Mouse (Mus musculus) heart, embryonic 14.5 days (tissue): Measurements from ENCODE around the gene Gimap4. TPM values are rescaled to one million over a fixed set of nuclear protein-coding genes. Genes with fewer than 3 reads are reported as not detected.
A peak's percentile ranks its signal among the peaks of the same experiment; 100 is the strongest.

Source experiments
- ATAC-seq: fragments of 200-750 bp; cut with Nextera tagmentation; 2 replicates; pipeline ENCODE4 v1.8.0; 2017; ENCODE audit warnings: low read depth, moderate TSS enrichment; ENCODE audit not compliant: insufficient number of reproducible peaks, insufficient read depth, low FRiP score
- H3K27ac ChIP-seq, 2 experiments: fragments of 200-500 bp in 1 of 2; fragments of 300-500 bp in 1 of 2; sonication (generic) in 1 of 2; replicated peaks in 1 of 2; 2 replicates each; pipeline ENCODE4 v1.5.1; 2012 to 2014; ENCODE audit warnings: low read depth in 2 of 2, low read length in 2 of 2, control low read depth in 1 of 2, mild to moderate bottlenecking in 1 of 2, mixed read lengths in 1 of 2; ENCODE audit not compliant: control insufficient read depth in 1 of 2, insufficient read depth in 1 of 2
- H3K27me3 ChIP-seq: fragments of 300-500 bp; sonication (generic); 2 replicates; pipeline ENCODE4 v1.6.1; 2014; ENCODE audit warnings: mild to moderate bottlenecking, low read length, control low read depth; ENCODE audit not compliant: control insufficient read depth, insufficient read depth
- H3K36me3 ChIP-seq: fragments of 300-500 bp; sonication (generic); 2 replicates; pipeline ENCODE4 v1.6.1; 2014; ENCODE audit warnings: mild to moderate bottlenecking, control low read depth, low read length, mixed read lengths; ENCODE audit not compliant: control insufficient read depth, insufficient read depth
- H3K4me1 ChIP-seq, 2 experiments: fragments of 200-500 bp in 1 of 2; fragments of 300-500 bp in 1 of 2; sonication (generic) in 1 of 2; 2 replicates each; pipeline ENCODE4 v1.6.1; 2012 to 2014; ENCODE audit warnings: low read length in 2 of 2, control low read depth in 1 of 2, mixed read lengths in 1 of 2; ENCODE audit not compliant: control insufficient read depth in 2 of 2, insufficient read depth in 2 of 2
- H3K4me2 ChIP-seq: fragments of 300-500 bp; sonication (generic); 2 replicates; pipeline ENCODE4 v1.6.1; 2014; ENCODE audit warnings: mild to moderate bottlenecking, low read length
- H3K4me3 ChIP-seq, 2 experiments: fragments of 200-500 bp in 1 of 2; fragments of 300-500 bp in 1 of 2; sonication (generic) in 1 of 2; 2 replicates each; pipeline ENCODE4 v1.5.1; 2012 to 2014; ENCODE audit warnings: low read length in 2 of 2, mild to moderate bottlenecking in 2 of 2, control low read depth in 1 of 2, low read depth in 1 of 2, moderate library complexity in 1 of 2; ENCODE audit not compliant: control insufficient read depth in 1 of 2, insufficient read depth in 1 of 2
- H3K9ac ChIP-seq: fragments of 300-500 bp; sonication (generic); 2 replicates; pipeline ENCODE4 v1.6.1; 2014; ENCODE audit warnings: mild to moderate bottlenecking, low read length
- H3K9me3 ChIP-seq: fragments of 300-500 bp; sonication (generic); 2 replicates; pipeline ENCODE4 v1.6.1; 2016; ENCODE audit warnings: low read length, control low read depth; ENCODE audit not compliant: control insufficient read depth
- WGBS: fragments of 180-500 bp; shearing (Covaris S2); extraction: QIAGEN DNeasy Blood & Tissue Kit; methylation state at CpG from one replicate; pipeline ENCODE4 v1.1.7; 2014; 5-methylcytosine and 5-hydroxymethylcytosine counted together
- polyA plus RNA-seq: library from polyadenylated mRNA; unstranded; fragments of >200 nt; fragmentation: Nextera tagmentation; extraction: Ambion mirVana; gene quantifications from 2 replicates; pipeline ENCODE4 v1.2.1, GENCODE M21; 2014

Gene Gimap4
- polyA plus RNA-seq, 1 experiment from 2014 or later, result 20.7 TPM

DNA sequence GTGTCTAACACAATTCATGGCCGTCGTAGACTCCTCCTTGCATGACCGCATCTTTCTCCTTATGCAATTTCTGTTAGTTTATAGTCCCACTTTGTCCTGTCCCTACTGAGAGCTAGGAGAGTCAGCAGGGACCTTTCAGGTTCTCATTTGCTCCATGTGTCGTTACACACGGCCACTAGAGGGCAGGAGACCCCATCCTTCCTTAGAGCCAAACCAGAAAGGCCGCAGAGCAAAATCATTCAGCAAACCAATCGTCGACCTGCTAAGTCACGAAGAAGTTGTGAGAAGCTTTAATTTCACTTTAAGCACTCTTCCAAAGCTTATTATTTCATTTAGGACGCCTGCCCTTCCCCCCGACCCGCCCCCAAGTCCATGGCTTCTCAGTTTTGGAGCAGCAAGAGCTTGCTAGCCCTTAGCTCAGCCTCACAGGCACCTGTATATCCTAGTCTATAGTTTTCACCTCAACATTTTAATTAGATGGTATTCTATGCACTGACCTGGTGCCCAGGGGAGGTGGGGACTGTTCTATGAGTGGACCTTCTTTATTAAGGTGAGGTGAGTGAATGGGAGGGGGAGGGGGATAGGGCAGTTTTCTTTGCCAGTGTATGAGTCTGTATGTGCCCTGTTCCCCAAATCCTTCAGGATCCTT is 38.6 kb upstream of the Gimap4 start:
- Histone ChIP-seq H3K4me3 (no peak overlapping the region), H3K9me3 (no peaks in the 10 kb centered on the region), H3K4me2 (no peak overlapping the region), H3K9ac (no peak overlapping the region), H3K4me1 (0 out of 4 replicates have a peak, but pooled peaks cover 0 to 2% of the 10 kb centered on the region in 2 experiments), H3K27ac (no peak overlapping the region), H3K27me3 (no peaks in the 10 kb centered on the region), H3K36me3 (no peaks in the 10 kb centered on the region)
- 8% methylated on average over 12 of the region's 12 CpGs for WGBS
- no peak; the same call in 1 of the 2 replicates for ATAC-seq

DNA sequence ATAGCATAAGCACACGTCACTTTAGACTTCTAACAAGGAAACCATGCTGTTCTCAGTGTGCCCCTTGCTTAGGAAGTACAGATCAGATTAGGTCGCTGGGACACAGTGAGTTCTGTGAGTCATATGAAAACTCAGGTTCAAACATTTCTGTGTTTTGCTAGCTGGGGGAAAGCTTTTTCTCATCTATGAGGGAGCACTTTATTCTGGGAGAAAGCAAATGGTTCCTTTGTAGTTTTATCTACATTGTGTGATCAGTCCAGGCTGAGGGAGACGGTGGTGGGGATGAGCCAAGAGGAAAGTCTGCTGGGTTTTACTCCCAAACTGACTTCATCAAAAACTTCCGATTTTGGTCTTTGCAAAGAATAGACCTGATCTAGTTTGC is 38.0 kb upstream of the Gimap4 start:
- Histone ChIP-seq H3K36me3 (no peaks in the 10 kb centered on the region), H3K9ac (no peak overlapping the region), H3K27ac (no peak overlapping the region), H3K9me3 (no peaks in the 10 kb centered on the region), H3K4me2 (no peak overlapping the region), H3K4me3 (no peak overlapping the region), H3K4me1 (0 out of 4 replicates have a peak, but pooled peaks cover 0 to 2% of the 10 kb centered on the region in 2 experiments), H3K27me3 (no peaks in the 10 kb centered on the region)
- ATAC-seq, result no peak
- WGBS, result 59% methylated on average over 4 of the region's 4 CpGs

DNA sequence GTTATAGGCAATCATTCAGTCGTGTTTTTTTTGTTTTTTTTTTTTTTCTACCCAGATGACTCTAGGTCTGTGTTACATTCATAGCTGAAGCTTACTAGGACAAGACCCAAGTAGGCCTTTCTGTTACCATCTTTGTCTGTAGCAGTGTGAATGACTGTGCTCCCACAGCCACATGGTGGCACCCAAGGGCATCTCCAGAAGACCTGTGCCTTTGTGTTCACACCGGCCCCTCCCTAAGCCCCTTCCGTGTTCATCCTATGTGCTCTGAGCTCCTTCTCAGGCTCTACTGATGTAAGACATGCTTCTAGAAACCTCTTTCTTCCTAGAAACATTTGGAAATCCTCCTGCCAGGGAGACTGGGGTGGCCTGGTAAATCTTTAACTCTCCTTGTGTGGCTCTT is 37.4 kb upstream of the Gimap4 start, which contains the start of gene Gimap8:
Gene Gimap8, plus strand, starts transcription at position 240 of the 400 bp plus-strand sequence.
- 46% methylated on average over 3 of the region's 3 CpGs for WGBS
- Histone ChIP-seq H3K27me3 (no peaks in the 10 kb centered on the region), H3K36me3 (no peaks in the 10 kb centered on the region), H3K9me3 (no peaks in the 10 kb centered on the region), H3K4me3 (no peak within 1 kb of the TSS), H3K27ac (no peak within 1 kb of the TSS), H3K9ac (no peak within 1 kb of the TSS), H3K4me1 (0 out of 4 replicates have a peak, but pooled peaks cover 0 to 2% of the 10 kb centered on the region in 2 experiments), H3K4me2 (peak within 1 kb of the TSS; percentile 34; the same call in 1 of the 2 replicates)
- no peak for ATAC-seq

DNA sequence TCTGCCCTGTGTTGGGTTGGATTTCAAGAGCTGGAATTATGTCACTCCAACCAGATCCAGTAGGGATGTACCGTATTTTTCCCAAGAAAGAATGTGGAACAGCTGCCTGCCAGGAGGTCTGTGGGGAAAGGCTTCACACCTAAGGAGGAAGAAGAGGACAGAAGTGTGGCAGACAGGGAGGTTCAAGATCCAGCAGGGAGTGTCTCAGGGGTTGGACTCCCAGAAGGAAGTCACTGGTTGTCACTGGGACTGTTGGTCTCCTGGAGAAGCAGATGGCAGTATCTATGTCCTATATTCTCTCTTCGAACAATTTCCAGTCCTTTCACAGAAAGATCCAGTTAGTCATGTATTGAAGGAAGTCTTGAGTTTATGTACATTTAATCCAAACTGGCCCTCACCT is 36.7 kb upstream of the Gimap4 start:
- H3K4me3 ChIP-seq, result no peak overlapping the region
- H3K27me3 ChIP-seq, result no peaks in the 10 kb centered on the region
- ATAC-seq, result no peak
- WGBS, result 74% methylated on average over 2 of the region's 2 CpGs
- 0 out of 4 replicates have a peak, but pooled peaks cover 0 to 2% of the 10 kb centered on the region in 2 experiments for H3K4me1 ChIP-seq
- no peak overlapping the region for H3K9ac ChIP-seq
- H3K4me2 ChIP-seq, result peak overlapping the region; percentile 34; the same call in 1 of the 2 replicates
- no peak overlapping the region for H3K27ac ChIP-seq
- H3K36me3 ChIP-seq, result no peaks in the 10 kb centered on the region
- H3K9me3 ChIP-seq, result no peaks in the 10 kb centered on the region

DNA sequence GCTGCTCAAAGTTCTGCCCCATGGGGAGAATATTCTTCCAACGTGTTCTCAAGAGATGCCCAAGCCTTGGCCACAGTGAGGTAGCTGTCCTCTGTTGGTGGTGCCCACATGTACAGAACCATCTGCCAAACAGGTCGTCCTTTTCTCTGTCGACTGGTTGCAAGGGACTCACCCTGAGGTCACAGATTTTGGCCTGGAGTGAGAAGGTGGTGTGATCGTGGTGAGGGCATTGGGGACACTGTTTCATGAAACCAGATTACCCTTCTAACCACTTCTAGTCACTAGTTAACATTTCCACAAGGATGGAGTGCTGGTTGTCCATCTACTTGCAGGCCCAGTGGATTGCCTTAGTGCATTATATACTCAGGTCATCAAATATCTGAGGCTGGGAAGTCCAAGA is 35.6 kb upstream of the Gimap4 start:
- Histone ChIP-seq H3K4me1 (0 out of 4 replicates have a peak, but pooled peaks cover 0 to 2% of the 10 kb centered on the region in 2 experiments), H3K27ac (no peak overlapping the region), H3K4me2 (no peak overlapping the region), H3K27me3 (no peaks in the 10 kb centered on the region), H3K36me3 (no peaks in the 10 kb centered on the region), H3K9ac (no peak overlapping the region), H3K9me3 (no peaks in the 10 kb centered on the region), H3K4me3 (no peak overlapping the region)
- WGBS, result 80% methylated on average over 4 of the region's 4 CpGs
- no peak for ATAC-seq

DNA sequence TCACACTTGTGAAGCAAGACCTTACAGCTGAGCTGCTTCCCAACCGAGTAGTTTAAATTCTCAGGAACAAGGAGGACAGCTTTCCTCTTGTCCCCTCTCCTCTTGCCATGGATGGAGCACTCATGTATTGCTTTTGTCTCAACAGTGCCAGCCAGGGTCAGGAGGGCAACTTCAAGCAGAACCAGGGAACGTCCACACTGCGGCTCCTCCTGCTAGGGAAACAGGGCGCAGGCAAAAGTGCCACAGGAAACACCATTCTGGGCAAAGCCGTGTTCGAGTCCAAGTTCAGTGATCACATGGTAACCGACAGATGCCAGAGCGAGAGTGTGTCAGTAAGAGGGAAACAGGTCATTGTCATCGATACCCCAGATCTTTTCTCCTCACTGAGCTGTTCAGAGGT is 34.3 kb upstream of the Gimap4 start:
- ATAC-seq, result no peak
- 84% methylated on average over 9 of the region's 9 CpGs for WGBS
- no peak overlapping the region for H3K4me2 ChIP-seq
- 0 out of 4 replicates have a peak, but pooled peaks cover 0 to 2% of the 10 kb centered on the region in 2 experiments for H3K4me1 ChIP-seq
- H3K9me3 ChIP-seq, result no peaks in the 10 kb centered on the region
- no peak overlapping the region for H3K27ac ChIP-seq
- no peak overlapping the region for H3K4me3 ChIP-seq
- H3K27me3 ChIP-seq, result no peaks in the 10 kb centered on the region
- no peaks in the 10 kb centered on the region for H3K36me3 ChIP-seq
- H3K9ac ChIP-seq, result no peak overlapping the region

DNA sequence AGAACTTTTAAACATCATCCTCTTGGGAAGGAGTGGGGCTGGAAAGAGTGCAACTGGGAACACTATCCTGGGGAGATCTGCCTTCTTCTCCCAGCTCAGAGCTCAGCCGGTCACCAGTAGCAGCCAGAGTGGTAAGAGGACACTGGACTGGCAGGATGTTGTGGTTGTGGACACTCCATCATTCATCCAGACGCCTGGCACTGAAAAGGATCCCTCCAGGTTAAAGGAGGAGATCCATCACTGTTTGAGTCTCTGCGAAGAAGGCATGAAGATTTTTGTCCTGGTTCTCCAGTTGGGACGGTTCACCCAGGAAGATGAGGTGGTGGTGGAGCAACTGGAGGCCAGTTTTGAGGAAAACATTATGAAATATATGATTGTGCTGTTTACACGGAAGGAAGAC is 25.6 kb upstream of the Gimap4 start:
- Histone ChIP-seq H3K4me3 (no peak overlapping the region), H3K9ac (no peak overlapping the region), H3K4me2 (no peak overlapping the region), H3K4me1 (no peaks in the 10 kb centered on the region), H3K27me3 (no peaks in the 10 kb centered on the region), H3K36me3 (no peaks in the 10 kb centered on the region), H3K27ac (no peak overlapping the region), H3K9me3 (no peaks in the 10 kb centered on the region)
- no peak for ATAC-seq
- WGBS, result 74% methylated on average over 5 of the region's 5 CpGs

DNA sequence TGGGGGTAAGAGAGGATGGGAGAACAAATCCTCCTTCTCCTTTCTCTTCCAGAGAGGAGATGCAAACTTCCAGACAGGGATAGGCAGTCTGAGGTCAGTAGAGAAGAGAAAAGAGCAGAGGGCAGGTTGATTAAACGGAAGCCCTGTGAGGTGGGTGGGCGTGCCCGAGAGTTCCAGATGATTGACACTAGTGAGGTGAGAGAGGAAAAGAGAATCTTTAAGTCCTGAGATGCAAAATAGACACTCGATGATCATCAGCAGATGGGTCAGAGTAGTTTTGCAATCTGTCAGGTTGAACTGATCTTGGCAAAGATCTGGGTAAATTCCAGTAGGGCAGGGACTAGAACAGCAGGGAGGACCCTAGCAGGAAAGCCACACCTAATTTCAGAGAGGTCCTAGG is 19.6 kb upstream of the Gimap4 start:
- WGBS, result 80% methylated on average over 4 of the region's 4 CpGs
- ATAC-seq, result no peak
- Histone ChIP-seq H3K4me2 (no peak overlapping the region), H3K27ac (no peak overlapping the region), H3K4me3 (no peak overlapping the region), H3K36me3 (no peaks in the 10 kb centered on the region), H3K9ac (no peak overlapping the region), H3K27me3 (no peaks in the 10 kb centered on the region), H3K9me3 (no peaks in the 10 kb centered on the region), H3K4me1 (no peaks in the 10 kb centered on the region)
